Mouse (Mus musculus) midbrain, embryonic 10.5 days (tissue): ENCODE results near the gene Kri1. TPM values are rescaled to one million over a fixed set of nuclear protein-coding genes. Genes with fewer than 3 reads are reported as not detected.
"Not testable (repeated sequence)": the region's sequence is repeated elsewhere in the genome, so short reads cannot be mapped to it uniquely, and the experiment has no call there.

ENCODE experiments used
- DNase-seq: peaks from one replicate; pipeline ENCODE4 v3.0.0-alpha.2; 2017; ENCODE audit warnings: low spot score
- H3K27ac ChIP-seq: fragments of 300-500 bp; sonication (generic); replicated peaks from 2 replicates; pipeline ENCODE4 v1.5.1; 2016; ENCODE audit warnings: mild to moderate bottlenecking
- H3K27me3 ChIP-seq: fragments of 300-500 bp; sonication (generic); 2 replicates; pipeline ENCODE4 v1.6.1; 2016; ENCODE audit warnings: low read depth, mild to moderate bottlenecking; ENCODE audit not compliant: poor library complexity, severe bottlenecking
- H3K36me3 ChIP-seq: fragments of 300-500 bp; sonication (generic); 2 replicates; pipeline ENCODE4 v1.6.1; 2016; ENCODE audit warnings: mild to moderate bottlenecking, moderate library complexity
- H3K4me1 ChIP-seq: fragments of 300-500 bp; sonication (generic); 2 replicates; pipeline ENCODE4 v1.6.1; 2016
- H3K4me3 ChIP-seq: fragments of 300-500 bp; sonication (generic); 2 replicates; pipeline ENCODE4 v1.5.1; 2016; ENCODE audit warnings: mild to moderate bottlenecking, moderate library complexity
- H3K9me3 ChIP-seq: fragments of 300-500 bp; sonication (generic); replicated peaks from 2 replicates; pipeline ENCODE4 v1.6.1; 2016; ENCODE audit warnings: mild to moderate bottlenecking
- WGBS: fragments of 180-500 bp; shearing (Covaris S2); methylation state at CpG from one replicate; pipeline ENCODE4 v1.1.7; 2016; 5-methylcytosine and 5-hydroxymethylcytosine counted together
- polyA plus RNA-seq: library from polyadenylated mRNA; unstranded; fragments of >200 nt; fragmentation: Nextera tagmentation; extraction: Ambion mirVana; gene quantifications from 2 replicates; pipeline ENCODE4 v1.2.1, GENCODE M21; 2016

The Kri1 gene
- polyA plus RNA-seq, 1 experiment from 2014 or later: 16.2 TPM

GRCm38 (mm10) chr9:21283591-21283990 lies 4.2 kb downstream of the Kri1 start:
- no peak overlapping the region for H3K4me3 ChIP-seq
- WGBS: 88% methylated on average over 5 of the region's 5 CpGs
- no peak for DNase-seq
- no peak overlapping the region for H3K27ac ChIP-seq
- peaks cover 70% of the 10 kb centered on the region for H3K36me3 ChIP-seq
- H3K27me3 ChIP-seq: no peaks in the 10 kb centered on the region
- H3K9me3 ChIP-seq: no peaks in the 10 kb centered on the region
- peaks cover 21% of the 10 kb centered on the region for H3K4me1 ChIP-seq

GRCm38 (mm10) chr9:21277776-21278175 lies 10.0 kb downstream of the Kri1 start:
- DNase-seq: no peak
- Histone ChIP-seq H3K36me3 (peaks cover 99% of the 10 kb centered on the region), H3K9me3 (no peaks in the 10 kb centered on the region), H3K4me1 (no peaks in the 10 kb centered on the region), H3K27me3 (no peaks in the 10 kb centered on the region), H3K27ac (no peak overlapping the region), H3K4me3 (no peak overlapping the region)
- WGBS: 97% methylated on average over 5 of the region's 5 CpGs

- WGBS: 88% methylated on average over 8 of the region's 8 CpGs
- H3K4me1 ChIP-seq: no peaks in the 10 kb centered on the region
- no peaks in the 10 kb centered on the region for H3K9me3 ChIP-seq
- H3K27ac ChIP-seq: no peak overlapping the region
- no peak for DNase-seq
- peaks cover 99% of the 10 kb centered on the region for H3K36me3 ChIP-seq
- no peaks in the 10 kb centered on the region for H3K27me3 ChIP-seq
- no peak overlapping the region for H3K4me3 ChIP-seq
Observed at GRCm38 (mm10) chr9:21276307-21276706, 11.5 kb downstream of the Kri1 start.

GRCm38 (mm10) chr9:21275727-21276126 lies 12.0 kb downstream of the Kri1 start:
- no peak for DNase-seq
- Histone ChIP-seq H3K27me3 (no peaks in the 10 kb centered on the region), H3K4me1 (no peaks in the 10 kb centered on the region), H3K36me3 (peaks cover 99% of the 10 kb centered on the region), H3K4me3 (no peak overlapping the region), H3K9me3 (no peaks in the 10 kb centered on the region), H3K27ac (no peak overlapping the region)
- 90% methylated on average over 12 of the region's 12 CpGs for WGBS

- Histone ChIP-seq H3K27ac (no peak overlapping the region), H3K36me3 (peaks cover 100% of the 10 kb centered on the region), H3K4me3 (no peak overlapping the region), H3K4me1 (no peaks in the 10 kb centered on the region), H3K27me3 (no peaks in the 10 kb centered on the region), H3K9me3 (no peaks in the 10 kb centered on the region)
- no peak for DNase-seq
- WGBS: 90% methylated on average over 7 of the region's 7 CpGs
Observed at GRCm38 (mm10) chr9:21275013-21275710, 12.6 kb downstream of the Kri1 start.

- no peak overlapping the region for H3K4me3 ChIP-seq
- WGBS: 93% methylated on average over 3 of the region's 3 CpGs
- H3K27me3 ChIP-seq: no peaks in the 10 kb centered on the region
- H3K4me1 ChIP-seq: no peaks in the 10 kb centered on the region
- no peaks in the 10 kb centered on the region for H3K9me3 ChIP-seq
- no peak for DNase-seq
- peaks cover 99% of the 10 kb centered on the region for H3K36me3 ChIP-seq
- no peak overlapping the region for H3K27ac ChIP-seq
Observed at GRCm38 (mm10) chr9:21274336-21274735, 13.4 kb downstream of the Kri1 start.

- Histone ChIP-seq H3K27ac (no peak overlapping the region), H3K36me3 (peaks cover 99% of the 10 kb centered on the region), H3K4me3 (no peak overlapping the region), H3K9me3 (no peaks in the 10 kb centered on the region), H3K27me3 (no peaks in the 10 kb centered on the region), H3K4me1 (no peaks in the 10 kb centered on the region)
- WGBS: 89% methylated on average over 7 of the region's 7 CpGs
- DNase-seq: no peak
Observed at GRCm38 (mm10) chr9:21273520-21274228, 14.1 kb downstream of the Kri1 start.

GRCm38 (mm10) chr9:21273094-21273493 lies 14.7 kb downstream of the Kri1 start:
- Histone ChIP-seq H3K27ac (no peak overlapping the region), H3K27me3 (no peaks in the 10 kb centered on the region), H3K4me1 (no peaks in the 10 kb centered on the region), H3K9me3 (no peaks in the 10 kb centered on the region), H3K4me3 (no peak overlapping the region), H3K36me3 (peaks cover 99% of the 10 kb centered on the region)
- 90% methylated on average over 8 of the region's 8 CpGs for WGBS
- DNase-seq: no peak

GRCm38 (mm10) chr9:21272391-21272790 lies 15.4 kb downstream of the Kri1 start:
- H3K4me1 ChIP-seq: no peaks in the 10 kb centered on the region
- no peaks in the 10 kb centered on the region for H3K27me3 ChIP-seq
- WGBS: 89% methylated on average over 9 of the region's 9 CpGs
- peaks cover 98% of the 10 kb centered on the region for H3K36me3 ChIP-seq
- no peak overlapping the region for H3K27ac ChIP-seq
- no peak for DNase-seq
- no peak overlapping the region for H3K4me3 ChIP-seq
- no peaks in the 10 kb centered on the region for H3K9me3 ChIP-seq

- H3K4me1 ChIP-seq: peaks cover 21% of the 10 kb centered on the region
- not testable (repeated sequence) for H3K27me3 ChIP-seq, H3K4me3 ChIP-seq, H3K27ac ChIP-seq, H3K9me3 ChIP-seq, DNase-seq
- peaks cover 80% of the 10 kb centered on the region for H3K36me3 ChIP-seq
- WGBS: 87% methylated on average over 5 of the region's 5 CpGs
Observed at GRCm38 (mm10) chr9:21269590-21269989, 18.2 kb downstream of the Kri1 start.

- Histone ChIP-seq H3K27me3 (0 out of 2 replicates have a peak, but pooled peaks cover 3% of the 10 kb centered on the region), H3K36me3 (peaks cover 67% of the 10 kb centered on the region), H3K4me1 (peaks cover 25% of the 10 kb centered on the region), H3K27ac (no peak overlapping the region), H3K4me3 (no peak overlapping the region), H3K9me3 (no peaks in the 10 kb centered on the region)
- WGBS: 94% methylated on average over 16 of the region's 16 CpGs
- DNase-seq: no peak
Observed at GRCm38 (mm10) chr9:21268305-21268704, 19.5 kb downstream of the Kri1 start.

- 0 out of 2 replicates have a peak, but pooled peaks cover 3% of the 10 kb centered on the region for H3K27me3 ChIP-seq
- peaks cover 25% of the 10 kb centered on the region for H3K4me1 ChIP-seq
- 90% methylated on average over 5 of the region's 5 CpGs for WGBS
- DNase-seq: no peak
- no peak overlapping the region for H3K27ac ChIP-seq
- H3K36me3 ChIP-seq: peaks cover 53% of the 10 kb centered on the region
- no peaks in the 10 kb centered on the region for H3K9me3 ChIP-seq
- H3K4me3 ChIP-seq: peak overlapping the region; percentile 83; the same call in 1 of the 2 replicates
Observed at GRCm38 (mm10) chr9:21266889-21267288, 20.9 kb downstream of the Kri1 start.

- Histone ChIP-seq H3K4me3 (peak overlapping the region; percentile 83), H3K27ac (peak overlapping the region; percentile 93), H3K36me3 (peaks cover 40% of the 10 kb centered on the region), H3K4me1 (peaks cover 25% of the 10 kb centered on the region), H3K27me3 (0 out of 2 replicates have a peak, but pooled peaks cover 3% of the 10 kb centered on the region), H3K9me3 (no peaks in the 10 kb centered on the region)
- 7% methylated on average over 11 of the region's 11 CpGs for WGBS
- no peak for DNase-seq
Observed at GRCm38 (mm10) chr9:21265611-21266010, 22.2 kb downstream of the Kri1 start.
